Mouse (Mus musculus) stomach, postnatal 0 days (tissue): ENCODE results near the gene Cd44.

Experiments used
- CTCF ChIP-seq: IDR thresholded peaks from 2 replicates; pipeline ENCODE4 v1.5.1; 2016; ENCODE audit warnings: antibody characterized with exemption, low read depth, mild to moderate bottlenecking, moderate library complexity
- EP300 ChIP-seq: optimal IDR thresholded peaks from 2 replicates; pipeline ENCODE3; 2016; ENCODE audit warnings: antibody characterized with exemption

DNA sequence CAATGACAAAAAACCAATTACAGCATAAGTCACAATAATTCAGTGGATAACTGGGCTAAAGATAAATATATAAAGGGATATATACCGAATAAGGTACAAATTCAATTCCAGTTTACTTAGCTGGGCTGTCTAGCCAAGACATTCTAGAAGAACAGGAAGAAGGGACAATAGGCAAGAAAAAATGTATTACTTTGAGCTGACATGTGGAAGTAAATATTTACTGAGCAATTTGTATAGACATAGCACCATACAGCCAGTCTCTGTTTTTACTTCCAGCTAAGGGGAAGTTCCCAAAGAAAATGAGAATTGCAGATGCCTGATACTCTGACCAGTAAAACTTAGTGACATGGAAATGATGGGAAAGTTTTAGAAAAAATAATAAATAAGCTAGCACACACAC lies 23.0 kb upstream of the Cd44 start:
- TF ChIP-seq EP300 (no peak), CTCF (no peak)
